Mouse (Mus musculus) cerebellum, adult 11 months (tissue): Measurements from ENCODE around the gene Scgb1a1.

Experiments
- DNase-seq: peaks from one replicate; pipeline ENCODE4 v3.0.0; 2022

Scgb1a1 gene

GRCm38 (mm10) chr19:9040649-9041048 lies 47.1 kb downstream of the Scgb1a1 start:
- no peak for DNase-seq

GRCm38 (mm10) chr19:9039928-9040327 lies 47.8 kb downstream of the Scgb1a1 start:
- DNase-seq = no peak

GRCm38 (mm10) chr19:9039266-9039665 lies 48.5 kb downstream of the Scgb1a1 start:
- DNase-seq = no peak

- DNase-seq = no peak
These were observed 49.6 kb downstream of the Scgb1a1 start for GRCm38 (mm10) chr19:9038136-9038535.

- DNase-seq = no peak
These were observed 52.7 kb downstream of the Scgb1a1 start for GRCm38 (mm10) chr19:9035101-9035500.

GRCm38 (mm10) chr19:9034480-9034879 lies 53.3 kb downstream of the Scgb1a1 start:
- DNase-seq = no peak
